Mouse (Mus musculus) testis, adult 2 months (tissue): ENCODE results near the gene Pcmt1. TPM values are rescaled to one million over a fixed set of nuclear protein-coding genes. Genes with fewer than 3 reads are reported as not detected.

ENCODE experiments used
- H3K27ac ChIP-seq: fragments of 200-500 bp; 2 replicates; pipeline ENCODE4 v1.5.1; 2012; ENCODE audit warnings: low read depth, low read length; ENCODE audit not compliant: control insufficient read depth, insufficient read depth
- H3K27me3 ChIP-seq: fragments of 200-500 bp; 2 replicates; pipeline ENCODE4 v1.6.1; 2012; ENCODE audit warnings: mild to moderate bottlenecking, low read length, moderate library complexity; ENCODE audit not compliant: control insufficient read depth, insufficient read depth
- H3K36me3 ChIP-seq: fragments of 200-500 bp; 2 replicates; pipeline ENCODE4 v1.6.1; 2012; ENCODE audit warnings: mild to moderate bottlenecking, low read length; ENCODE audit not compliant: control insufficient read depth, insufficient read depth
- H3K4me1 ChIP-seq: fragments of 200-500 bp; 2 replicates; pipeline ENCODE4 v1.6.1; 2012; ENCODE audit warnings: low read length; ENCODE audit not compliant: control insufficient read depth, insufficient read depth
- H3K4me3 ChIP-seq: fragments of 200-500 bp; 2 replicates; pipeline ENCODE4 v1.5.1; 2012; ENCODE audit warnings: low read depth, mild to moderate bottlenecking, low read length, moderate library complexity, mixed read lengths; ENCODE audit not compliant: control insufficient read depth
- CTCF ChIP-seq: fragments of 200-500 bp; IDR thresholded peaks from 2 replicates; pipeline ENCODE4 v1.5.1; 2012; ENCODE audit warnings: low read depth, mild to moderate bottlenecking, inconsistent platforms, low read length, moderate library complexity; ENCODE audit not compliant: control insufficient read depth, insufficient read depth, insufficient replicate concordance
- POLR2A ChIP-seq: fragments of 200-500 bp; IDR thresholded peaks from 2 replicates; pipeline ENCODE4 v1.6.1; 2012; ENCODE audit warnings: low read depth, mild to moderate bottlenecking, inconsistent platforms, low read length, moderate library complexity; ENCODE audit not compliant: control insufficient read depth
- polyA plus RNA-seq: library from polyadenylated mRNA; depleted of rRNA; stranded (reverse); fragments of >200 nt; gene quantifications from 2 replicates; pipeline ENCODE4 v1.2.3, GENCODE M21; 2012; rRNA removed

Pcmt1 gene
- polyA plus RNA-seq, 1 experiment, result 212 TPM

DNA sequence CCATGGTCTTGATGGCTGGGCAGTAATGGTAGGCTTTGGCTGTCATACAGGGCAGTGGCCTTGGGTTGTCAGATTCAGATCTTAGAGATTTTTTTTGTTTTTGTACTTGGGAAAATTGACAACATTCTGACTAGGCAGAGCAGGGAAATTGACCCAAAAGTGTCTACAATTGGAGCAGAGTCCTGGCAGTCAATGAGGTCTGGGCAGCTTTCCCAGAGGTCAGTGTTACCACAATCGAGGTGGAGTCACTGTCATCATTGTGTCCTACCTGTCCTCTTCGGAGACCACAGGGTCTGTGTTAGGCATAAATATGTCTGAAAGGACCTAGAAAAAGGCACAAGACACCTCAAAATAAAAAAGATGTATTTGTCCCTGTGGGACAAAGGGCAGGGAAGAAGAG, 94.2 kb downstream of the Pcmt1 start:
- Histone ChIP-seq H3K4me1 (peaks cover 7% of the 10 kb centered on the region), H3K36me3 (no peaks in the 10 kb centered on the region), H3K27me3 (no peaks in the 10 kb centered on the region), H3K4me3 (no peak overlapping the region), H3K27ac (no peak overlapping the region)
- TF ChIP-seq CTCF (no peak), POLR2A (no peak)

DNA sequence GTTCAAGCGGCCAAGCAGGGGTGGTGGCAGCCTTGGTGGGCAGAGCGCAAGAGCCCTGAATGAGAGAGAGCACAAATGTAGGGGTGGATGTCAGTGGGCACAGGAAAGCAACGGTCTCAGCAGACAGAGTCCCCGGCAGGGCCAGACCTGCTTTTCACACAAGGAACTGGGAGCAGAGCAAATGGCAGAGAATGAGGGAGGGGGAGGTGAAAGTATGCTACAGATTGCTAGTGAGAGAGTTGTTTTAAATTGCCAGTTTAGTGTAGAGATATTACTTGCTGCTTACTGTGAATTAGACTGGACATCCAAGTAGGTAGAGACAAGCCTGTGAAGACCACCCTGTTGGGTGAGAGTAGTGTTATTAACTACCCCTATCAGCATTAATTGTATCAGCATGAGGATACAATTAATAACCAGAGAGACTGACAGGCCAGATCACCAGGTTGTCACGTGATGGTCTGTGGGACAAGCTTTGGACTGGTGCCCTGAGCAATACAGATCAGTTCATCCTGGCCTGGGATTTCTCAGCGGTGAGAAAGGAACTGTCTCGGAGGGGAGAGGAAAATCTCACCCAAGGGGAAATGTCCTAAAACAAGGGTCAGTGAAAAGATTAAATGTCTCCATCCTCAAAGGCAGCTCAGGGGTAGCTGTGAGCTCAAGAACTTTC, 97.9 kb downstream of the Pcmt1 start:
- TF ChIP-seq CTCF, result no peak

DNA sequence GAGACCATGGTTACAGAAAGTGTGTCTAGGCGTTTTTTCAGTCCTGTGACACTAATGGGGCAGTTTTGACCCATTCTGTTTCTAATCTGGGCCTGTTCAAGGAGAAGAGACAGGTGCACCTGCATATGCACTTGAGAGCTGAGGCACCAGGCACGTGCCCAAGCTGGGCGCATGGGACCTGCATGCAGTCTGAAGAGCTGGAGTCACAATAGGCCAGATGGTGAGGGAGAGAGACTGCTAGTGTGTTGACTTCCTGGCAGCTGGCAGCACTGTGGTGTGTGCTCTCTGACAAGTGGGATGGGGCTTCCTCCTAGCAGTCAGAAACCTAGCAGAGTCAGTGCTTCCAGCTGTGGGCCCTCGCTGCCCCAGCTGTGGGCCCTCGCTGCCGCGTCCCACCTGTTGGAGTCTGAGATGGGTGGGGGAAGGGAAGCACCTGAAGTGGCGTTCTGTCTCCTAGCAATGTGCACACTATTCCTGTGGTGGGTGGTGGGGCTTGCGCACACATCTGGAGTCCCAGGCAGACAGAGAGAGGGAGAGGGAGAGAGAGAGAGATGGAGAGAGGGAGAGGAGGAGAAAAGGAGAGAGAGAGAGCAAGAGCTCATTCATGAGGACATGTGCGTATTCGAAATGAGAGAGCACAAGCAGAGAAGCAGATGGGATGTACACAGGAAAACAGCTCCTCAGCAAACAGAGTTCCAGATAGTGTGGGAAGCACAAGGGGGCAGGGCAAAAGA, 98.6 kb downstream of the Pcmt1 start:
- Histone ChIP-seq H3K27me3 (no peaks in the 10 kb centered on the region), H3K36me3 (no peaks in the 10 kb centered on the region), H3K4me1 (no peaks in the 10 kb centered on the region; the same call in 1 of the 2 replicates), H3K4me3 (no peak overlapping the region), H3K27ac (no peak overlapping the region)
- TF ChIP-seq CTCF (no peak), POLR2A (no peak)

More for the DNA sequence above, 97.9 kb downstream of the Pcmt1 start:
- no peak overlapping the region for H3K4me3 ChIP-seq
- H3K27me3 ChIP-seq, result no peaks in the 10 kb centered on the region
- no peaks in the 10 kb centered on the region for H3K36me3 ChIP-seq
- no peak overlapping the region for H3K27ac ChIP-seq
- no peaks in the 10 kb centered on the region; the same call in 1 of the 2 replicates for H3K4me1 ChIP-seq

DNA sequence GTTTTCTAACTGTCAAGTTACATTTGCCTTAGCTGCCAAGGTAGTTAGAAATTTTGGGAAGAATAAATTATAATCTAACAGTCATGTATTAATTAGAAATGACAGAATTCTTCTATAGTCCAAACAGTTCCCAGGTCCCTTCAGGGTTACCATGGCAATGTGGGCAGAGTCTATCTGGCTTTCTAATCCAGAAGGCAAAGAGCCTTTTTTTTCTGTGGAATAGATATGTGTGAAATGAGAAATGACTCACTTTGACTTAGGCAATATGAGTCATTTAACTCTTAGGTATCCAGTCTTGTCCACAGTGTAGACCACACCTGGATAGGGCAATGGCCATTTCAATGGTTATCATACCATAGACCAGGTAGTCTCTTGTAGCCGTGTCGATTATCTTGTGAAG, 99.5 kb downstream of the Pcmt1 start:
- H3K27me3 ChIP-seq, result no peaks in the 10 kb centered on the region
- no peaks in the 10 kb centered on the region for H3K36me3 ChIP-seq
- no peak overlapping the region for H3K27ac ChIP-seq
- no peak for TF ChIP-seq POLR2A
- TF ChIP-seq CTCF, result no peak
- no peak overlapping the region for H3K4me3 ChIP-seq
- H3K4me1 ChIP-seq, result no peaks in the 10 kb centered on the region; the same call in none of the 2 replicates

Other genes starting within 250 kb of the Pcmt1 start
- 0.42 and 0.61 TPM in 2 replicates for gene Ulbp1, start 207.5 kb downstream of the Pcmt1 start, polyA plus RNA-seq
- 2.9 and 3.1 TPM in 2 replicates for gene Lrp11, start 91.3 kb downstream of the Pcmt1 start, polyA plus RNA-seq
- 26.0 and 27.5 TPM in 2 replicates for gene Nup43, start 13.6 kb downstream of the Pcmt1 start, polyA plus RNA-seq
- gene Lats1, start 78 bp upstream of the Pcmt1 start, polyA plus RNA-seq, result 11.8 and 12.9 TPM in 2 replicates
- gene Katna1, start 44.9 kb upstream of the Pcmt1 start, polyA plus RNA-seq, result 4.3 and 5.2 TPM in 2 replicates
- gene Ginm1, start 111.7 kb upstream of the Pcmt1 start, polyA plus RNA-seq, result 19.1 and 19.9 TPM in 2 replicates
- gene Ppil4, start 111.8 kb upstream of the Pcmt1 start, polyA plus RNA-seq, result 6.0 and 7.7 TPM in 2 replicates
- gene Zc3h12d, start 151.3 kb upstream of the Pcmt1 start, polyA plus RNA-seq, result 0.17 and 0.18 TPM in 2 replicates